Mouse (Mus musculus): ENCODE results near the gene Pls1.

DNA sequence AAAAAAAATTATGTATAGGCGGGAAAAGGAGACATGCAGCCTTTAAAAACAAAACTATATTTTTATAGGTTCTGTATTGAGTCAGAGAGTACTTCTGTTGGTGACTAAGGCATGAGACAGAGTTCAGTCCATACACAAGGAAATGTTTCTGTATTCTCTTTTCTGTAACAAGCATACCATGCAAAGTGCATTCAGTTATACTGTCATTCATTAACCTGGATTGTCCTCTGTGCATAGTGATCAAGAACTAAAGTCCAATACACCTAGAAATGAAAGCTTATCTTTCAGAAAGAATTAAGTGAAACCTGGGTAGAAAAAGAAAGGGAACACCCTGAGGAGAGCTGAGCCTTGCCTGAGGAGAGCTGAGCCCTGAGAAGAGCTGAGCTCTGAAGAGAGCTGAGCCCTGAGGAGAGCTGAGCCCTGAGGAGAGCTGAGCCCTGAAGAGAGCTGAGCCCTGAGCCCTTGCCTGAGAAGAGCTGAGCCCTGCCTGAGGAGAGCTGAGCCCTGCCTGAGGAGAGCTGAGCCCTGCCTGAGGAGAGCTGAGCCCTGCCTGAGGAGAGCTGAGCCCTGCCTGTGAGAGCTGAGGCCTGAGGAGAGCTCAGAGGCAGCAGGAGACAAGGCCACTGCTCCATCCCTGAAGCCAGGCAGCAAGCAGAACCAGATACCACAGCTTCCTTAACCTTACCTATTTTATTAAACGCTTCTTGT, 49.9 kb downstream of the Pls1 start:
- no peak for TF ChIP-seq CTCF (IDR thresholded peaks at IDR 0.05; ENCODE audit: low read depth)
- TF ChIP-seq EP300 (IDR thresholded peaks at IDR 0.05; ENCODE audit: low read depth), result no peak

Measured in liver, embryonic 14.5 days (tissue).